ENCODE assay signal across 10 mouse cellular contexts in the genomic region with DNA sequence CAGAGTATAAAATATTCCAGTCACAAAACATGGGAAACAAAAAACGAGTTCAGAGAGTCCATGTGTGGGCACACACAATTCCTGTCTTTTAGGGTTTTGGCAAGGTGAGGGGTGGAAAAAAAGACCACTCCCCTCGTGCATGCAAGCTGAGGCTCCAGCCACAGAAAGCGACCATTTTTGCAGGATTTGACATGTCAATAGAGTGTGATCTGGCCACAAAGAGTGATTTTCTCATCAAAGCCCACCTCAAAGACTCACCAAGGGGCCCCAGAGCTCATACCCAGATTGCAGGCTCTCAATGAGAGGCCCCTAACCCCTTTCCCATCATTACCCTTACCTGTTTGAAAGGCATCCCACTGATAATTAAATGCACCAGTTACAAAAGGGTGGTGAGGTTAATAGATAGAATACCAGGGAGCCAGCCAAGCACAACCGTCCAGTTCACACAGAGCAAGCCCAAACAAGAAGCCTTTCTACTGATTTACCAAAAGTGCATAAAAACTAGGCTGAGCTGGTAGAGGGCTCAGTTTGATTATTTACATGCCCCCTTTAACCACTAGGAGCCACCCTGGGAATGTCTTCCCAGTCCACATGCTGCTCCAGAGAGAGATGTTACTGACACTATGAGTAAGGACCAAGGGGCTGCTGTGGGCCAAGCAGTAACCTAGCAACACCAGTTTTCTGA. TPM values are rescaled to one million over a fixed set of nuclear protein-coding genes. Genes with fewer than 3 reads are reported as not detected.
DNase-seq lines count a peak whose midpoint lies in the region; ATAC-seq lines count a peak whose summit lies in the region.
"Had no signal": no experiment of that assay in that cellular context is flagged by ENCODE, and none has a peak within 500 bp of the region (broad histone marks: within the 10 kb centered on the region; RNA-seq: fewer than 3 reads in every experiment).

No protein-coding gene starts in this region.

- no peaks in the 10 kb centered on the region for H3K27me3 ChIP-seq in intestine, embryonic 14.5 days (replicated peaks; ENCODE audit: control insufficient read depth, insufficient read depth, low read length)
- no peaks in the 10 kb centered on the region for H3K27me3 ChIP-seq in intestine, embryonic 15.5 days (replicated peaks)
- H3K27me3 ChIP-seq in forebrain, embryonic 13.5 days: peaks cover 36% of the 10 kb centered on the region
- no peaks in the 10 kb centered on the region for H3K27me3 ChIP-seq in kidney, embryonic 16.5 days (ENCODE audit: insufficient read depth, low read length)

- DNase-seq in intestine, embryonic 14.5 days (ENCODE audit: low spot score): no peak
- DNase-seq in retina, postnatal 1 day: peak; percentile 35
- no peak for DNase-seq in frontal cortex, adult 2 months (ENCODE audit: extremely low spot score in 1 of 2, low spot score in 1 of 2)
- DNase-seq in left cerebral cortex, adult 9 months (ENCODE audit: low spot score in 2 of 2): no peak
- DNase-seq: spleen, adult 18-20 months had no signal

- peaks cover 20% of the 10 kb centered on the region for H3K36me3 ChIP-seq in intestine, embryonic 14.5 days (ENCODE audit: control insufficient read depth, insufficient read depth, low read length)
- H3K36me3 ChIP-seq in intestine, embryonic 15.5 days: no peaks in the 10 kb centered on the region
- 0 out of 2 replicates have a peak, but pooled peaks cover 9% of the 10 kb centered on the region for H3K36me3 ChIP-seq in forebrain, embryonic 13.5 days (ENCODE audit: poor library complexity, severe bottlenecking)
- peaks cover 12% of the 10 kb centered on the region for H3K36me3 ChIP-seq in kidney, embryonic 16.5 days (ENCODE audit: insufficient read depth, low read length)
- H3K36me3 ChIP-seq: G1E had no signal

- H3K4me3 ChIP-seq in intestine, embryonic 14.5 days (ENCODE audit: low read depth, low read length): no peak overlapping the region
- H3K4me3 ChIP-seq in intestine, embryonic 15.5 days (replicated peaks): no peak overlapping the region
- H3K4me3 ChIP-seq in forebrain, embryonic 13.5 days: no peak overlapping the region
- H3K4me3 ChIP-seq in kidney, embryonic 16.5 days (ENCODE audit: low read length): peak overlapping the region; percentile 16

- WGBS in intestine, embryonic 14.5 days: 68% methylated on average over 4 of the region's 4 CpGs
- 68% methylated on average over 4 of the region's 4 CpGs for WGBS in intestine, embryonic 15.5 days
- WGBS in forebrain, embryonic 13.5 days: 2% methylated on average over 4 of the region's 4 CpGs
- 44% methylated on average over 4 of the region's 4 CpGs for WGBS in kidney, embryonic 16.5 days

- H3K9ac ChIP-seq in intestine, embryonic 14.5 days (ENCODE audit: low read length): 0 out of 2 replicates have a peak overlapping the region, but pooled peaks have one; percentile 7
- H3K9ac ChIP-seq in intestine, embryonic 15.5 days: no peak overlapping the region
- H3K9ac ChIP-seq in forebrain, embryonic 13.5 days: no peak overlapping the region
- peak overlapping the region; percentile 2 for H3K9ac ChIP-seq in kidney, embryonic 16.5 days (replicated peaks; ENCODE audit: low read length)

- no peak for ATAC-seq in intestine, embryonic 14.5 days (replicated peaks; ENCODE audit: low FRiP score, low TSS enrichment, low read depth)
- no peak for ATAC-seq in intestine, embryonic 15.5 days
- ATAC-seq in forebrain, embryonic 13.5 days: peak; percentile 6; the same call in 1 of the 2 replicates
- ATAC-seq in kidney, embryonic 16.5 days (ENCODE audit: low FRiP score, low TSS enrichment): peak; percentile 64
- ATAC-seq in cerebellum, adult (ENCODE audit: insufficient number of reproducible peaks, low FRiP score, low TSS enrichment): no peak

- no peaks in the 10 kb centered on the region for H3K9me3 ChIP-seq in intestine, embryonic 14.5 days (ENCODE audit: control insufficient read depth, low read length)
- H3K9me3 ChIP-seq in intestine, embryonic 15.5 days: no peaks in the 10 kb centered on the region
- no peaks in the 10 kb centered on the region for H3K9me3 ChIP-seq in forebrain, embryonic 13.5 days (replicated peaks)
- H3K9me3 ChIP-seq in kidney, embryonic 16.5 days (ENCODE audit: low read length): no peaks in the 10 kb centered on the region

- peak overlapping the region; percentile 46; the same call in 1 of the 2 replicates for H3K4me2 ChIP-seq in intestine, embryonic 14.5 days (ENCODE audit: low read length)
- no peak overlapping the region for H3K4me2 ChIP-seq in intestine, embryonic 15.5 days (replicated peaks)
- H3K4me2 ChIP-seq in forebrain, embryonic 13.5 days: peak overlapping the region; percentile 12
- H3K4me2 ChIP-seq in kidney, embryonic 16.5 days (replicated peaks; ENCODE audit: low read depth, low read length): peak overlapping the region; percentile 89

- peaks cover 27% of the 10 kb centered on the region for H3K4me1 ChIP-seq in intestine, embryonic 14.5 days (replicated peaks; ENCODE audit: control insufficient read depth, insufficient read depth, low read length)
- peaks cover 28% of the 10 kb centered on the region for H3K4me1 ChIP-seq in intestine, embryonic 15.5 days (replicated peaks)
- H3K4me1 ChIP-seq in forebrain, embryonic 13.5 days: peaks cover 82% of the 10 kb centered on the region
- peaks cover 67% of the 10 kb centered on the region for H3K4me1 ChIP-seq in kidney, embryonic 16.5 days (ENCODE audit: insufficient read depth, low read length)

- H3K27ac ChIP-seq in intestine, embryonic 14.5 days (ENCODE audit: low read depth): no peak overlapping the region
- H3K27ac ChIP-seq in intestine, embryonic 15.5 days: no peak overlapping the region
- 0 out of 2 replicates have a peak overlapping the region, but pooled peaks have one; percentile 31 for H3K27ac ChIP-seq in forebrain, embryonic 13.5 days
- H3K27ac ChIP-seq in kidney, embryonic 16.5 days (ENCODE audit: low read length): peak overlapping the region; percentile 73

RNA-seq across cellular contexts. Expression of gene Jag1, which starts 6.1 kb away (rescaled TPM):
- polyA plus RNA-seq in intestine, embryonic 14.5 days (2014; fragmentation: Nextera tagmentation; extraction: Ambion mirVana): 18.8 and 20.6 TPM in 2 replicates
- 15.8 and 18.3 TPM in 2 replicates for polyA plus RNA-seq in intestine, embryonic 15.5 days (2015; fragmentation: Nextera tagmentation; extraction: Ambion mirVana)
- 10.6 and 12.3 TPM in 2 replicates for polyA plus RNA-seq in forebrain, embryonic 13.5 days (2015; fragmentation: Nextera tagmentation; extraction: Ambion mirVana)
- 37.9 and 49.2 TPM in 2 replicates for polyA plus RNA-seq in kidney, embryonic 16.5 days (2015; fragmentation: Nextera tagmentation; extraction: Ambion mirVana)
- polyA plus RNA-seq in frontal cortex, adult 2 months (2012; rRNA removed): 4.6 TPM in 2 replicates
- polyA plus RNA-seq: G1E had no signal

Comparison
In these comparisons a context has a peak if more than half of its experiments do, and no peak if none do; other contexts are left out.
1. H3K9ac ChIP-seq: peak in intestine, embryonic 14.5 days (single experiment) and kidney, embryonic 16.5 days (single experiment); none in intestine, embryonic 15.5 days (single experiment) and forebrain, embryonic 13.5 days (single experiment).
2. ATAC-seq: peak in forebrain, embryonic 13.5 days (single experiment) and kidney, embryonic 16.5 days (single experiment); none in intestine, embryonic 14.5 days (single experiment), intestine, embryonic 15.5 days (single experiment) and cerebellum, adult (single experiment).
3. H3K27ac ChIP-seq: peak in forebrain, embryonic 13.5 days (single experiment) and kidney, embryonic 16.5 days (single experiment); none in intestine, embryonic 14.5 days (single experiment) and intestine, embryonic 15.5 days (single experiment).